Mouse (Mus musculus): ENCODE results near the gene Dapk3. TPM values are rescaled to one million over a fixed set of nuclear protein-coding genes. Genes with fewer than 3 reads are reported as not detected.

Dapk3 gene
- polyA plus RNA-seq, 1 experiment from 2014 or later = 49.0 TPM

- WGBS = 88% methylated on average over 5 of the region's 5 CpGs
- Histone ChIP-seq H3K36me3 (ENCODE audit: control insufficient read depth, insufficient read depth, low read length) (peaks cover 45% of the 10 kb centered on the region), H3K27me3 (replicated peaks; ENCODE audit: control insufficient read depth, insufficient read depth, low read length) (no peaks in the 10 kb centered on the region), H3K9ac (ENCODE audit: low read depth, low read length) (peak within 1 kb of the TSS; percentile 75), H3K4me3 (ENCODE audit: low read length) (peak within 1 kb of the TSS; percentile 76), H3K4me1 (ENCODE audit: control insufficient read depth, insufficient read depth, low read depth, low read length) (peaks cover 14% of the 10 kb centered on the region), H3K4me2 (ENCODE audit: low read length) (peak within 1 kb of the TSS; percentile 69), H3K27ac (ENCODE audit: low read depth, low read length) (peak within 1 kb of the TSS; percentile 93), H3K9me3 (ENCODE audit: control insufficient read depth, low read length) (no peaks in the 10 kb centered on the region)
- no peak for ATAC-seq
Measured at GRCm38 (mm10) chr10:81183805-81184204, 1.0 kb downstream of the Dapk3 start, which contains the start of gene 4930442H23Rik. Gene 4930442H23Rik (minus strand): TSS chr10:81183849.

- H3K4me1 ChIP-seq (ENCODE audit: control insufficient read depth, insufficient read depth, low read depth, low read length) = peaks cover 12% of the 10 kb centered on the region
- H3K27ac ChIP-seq (ENCODE audit: low read depth, low read length) = no peak overlapping the region
- no peak for ATAC-seq
- H3K36me3 ChIP-seq (ENCODE audit: control insufficient read depth, insufficient read depth, low read length) = peaks cover 38% of the 10 kb centered on the region
- no peak overlapping the region for H3K4me3 ChIP-seq (ENCODE audit: low read length)
- WGBS = 73% methylated on average over 4 of the region's 4 CpGs
- no peaks in the 10 kb centered on the region for H3K27me3 ChIP-seq (replicated peaks; ENCODE audit: control insufficient read depth, insufficient read depth, low read length)
- no peaks in the 10 kb centered on the region for H3K9me3 ChIP-seq (ENCODE audit: control insufficient read depth, low read length)
- H3K9ac ChIP-seq (ENCODE audit: low read depth, low read length) = no peak overlapping the region
- H3K4me2 ChIP-seq (ENCODE audit: low read length) = no peak overlapping the region
Measured at GRCm38 (mm10) chr10:81184765-81185164, 2.0 kb downstream of the Dapk3 start.

GRCm38 (mm10) chr10:81187161-81187560 is 4.4 kb downstream of the Dapk3 start:
- Histone ChIP-seq H3K4me3 (ENCODE audit: low read length) (no peak overlapping the region), H3K9me3 (ENCODE audit: control insufficient read depth, low read length) (no peaks in the 10 kb centered on the region), H3K4me2 (ENCODE audit: low read length) (no peak overlapping the region), H3K36me3 (ENCODE audit: control insufficient read depth, insufficient read depth, low read length) (peaks cover 23% of the 10 kb centered on the region), H3K27me3 (replicated peaks; ENCODE audit: control insufficient read depth, insufficient read depth, low read length) (no peaks in the 10 kb centered on the region), H3K9ac (ENCODE audit: low read depth, low read length) (no peak overlapping the region), H3K4me1 (ENCODE audit: control insufficient read depth, insufficient read depth, low read depth, low read length) (peaks cover 15% of the 10 kb centered on the region), H3K27ac (ENCODE audit: low read depth, low read length) (no peak overlapping the region)
- WGBS = 96% methylated on average over 9 of the region's 9 CpGs
- ATAC-seq = no peak

- no peak overlapping the region for H3K27ac ChIP-seq (ENCODE audit: low read depth, low read length)
- no peaks in the 10 kb centered on the region for H3K27me3 ChIP-seq (replicated peaks; ENCODE audit: control insufficient read depth, insufficient read depth, low read length)
- peaks cover 19% of the 10 kb centered on the region for H3K4me1 ChIP-seq (ENCODE audit: control insufficient read depth, insufficient read depth, low read depth, low read length)
- H3K9ac ChIP-seq (ENCODE audit: low read depth, low read length) = no peak overlapping the region
- H3K4me2 ChIP-seq (ENCODE audit: low read length) = no peak overlapping the region
- 78% methylated on average over 26 of the region's 26 CpGs for WGBS
- ATAC-seq = no peak
- H3K4me3 ChIP-seq (ENCODE audit: low read length) = no peak overlapping the region
- no peaks in the 10 kb centered on the region for H3K9me3 ChIP-seq (ENCODE audit: control insufficient read depth, low read length)
- H3K36me3 ChIP-seq (ENCODE audit: control insufficient read depth, insufficient read depth, low read length) = peaks cover 15% of the 10 kb centered on the region
Measured at GRCm38 (mm10) chr10:81189821-81190220, 7.0 kb downstream of the Dapk3 start.

- no peaks in the 10 kb centered on the region for H3K9me3 ChIP-seq (ENCODE audit: control insufficient read depth, low read length)
Measured at GRCm38 (mm10) chr10:81190236-81190911, 7.6 kb downstream of the Dapk3 start.

GRCm38 (mm10) chr10:81190912-81191321 is 8.1 kb downstream of the Dapk3 start:
- H3K4me2 ChIP-seq (ENCODE audit: low read length) = no peak overlapping the region
- no peak overlapping the region for H3K4me3 ChIP-seq (ENCODE audit: low read length)
- WGBS = 67% methylated on average over 6 of the region's 6 CpGs
- no peak for ATAC-seq
- H3K27me3 ChIP-seq (replicated peaks; ENCODE audit: control insufficient read depth, insufficient read depth, low read length) = peaks cover 5% of the 10 kb centered on the region
- H3K9me3 ChIP-seq (ENCODE audit: control insufficient read depth, low read length) = no peaks in the 10 kb centered on the region
- H3K27ac ChIP-seq (ENCODE audit: low read depth, low read length) = no peak overlapping the region
- peaks cover 19% of the 10 kb centered on the region for H3K4me1 ChIP-seq (ENCODE audit: control insufficient read depth, insufficient read depth, low read depth, low read length)
- no peak overlapping the region for H3K9ac ChIP-seq (ENCODE audit: low read depth, low read length)
- peaks cover 11% of the 10 kb centered on the region for H3K36me3 ChIP-seq (ENCODE audit: control insufficient read depth, insufficient read depth, low read length)

More at GRCm38 (mm10) chr10:81190236-81190911, 7.6 kb downstream of the Dapk3 start:
- no peak overlapping the region for H3K4me2 ChIP-seq (ENCODE audit: low read length)
- peaks cover under 1% of the 10 kb centered on the region for H3K27me3 ChIP-seq (replicated peaks; ENCODE audit: control insufficient read depth, insufficient read depth, low read length)
- peaks cover 13% of the 10 kb centered on the region for H3K36me3 ChIP-seq (ENCODE audit: control insufficient read depth, insufficient read depth, low read length)
- 71% methylated on average over 31 of the region's 31 CpGs for WGBS
- ATAC-seq = no peak
- H3K27ac ChIP-seq (ENCODE audit: low read depth, low read length) = no peak overlapping the region
- H3K9ac ChIP-seq (ENCODE audit: low read depth, low read length) = no peak overlapping the region
- H3K4me1 ChIP-seq (ENCODE audit: control insufficient read depth, insufficient read depth, low read depth, low read length) = peaks cover 19% of the 10 kb centered on the region
- H3K4me3 ChIP-seq (ENCODE audit: low read length) = no peak overlapping the region

- 88% methylated on average over 18 of the region's 18 CpGs for WGBS
- H3K27ac ChIP-seq (ENCODE audit: low read depth, low read length) = peak overlapping the region; percentile 98; the same call in 1 of the 2 replicates
- H3K9ac ChIP-seq (ENCODE audit: low read depth, low read length) = no peak overlapping the region
- H3K27me3 ChIP-seq (replicated peaks; ENCODE audit: control insufficient read depth, insufficient read depth, low read length) = peaks cover 11% of the 10 kb centered on the region
- ATAC-seq = no peak
- peaks cover 19% of the 10 kb centered on the region for H3K4me1 ChIP-seq (ENCODE audit: control insufficient read depth, insufficient read depth, low read depth, low read length)
- peak overlapping the region; percentile 75 for H3K4me2 ChIP-seq (ENCODE audit: low read length)
- H3K9me3 ChIP-seq (ENCODE audit: control insufficient read depth, low read length) = no peaks in the 10 kb centered on the region
- H3K36me3 ChIP-seq (ENCODE audit: control insufficient read depth, insufficient read depth, low read length) = peaks cover 11% of the 10 kb centered on the region
- H3K4me3 ChIP-seq (ENCODE audit: low read length) = no peak overlapping the region
Measured at GRCm38 (mm10) chr10:81191342-81191982, 8.7 kb downstream of the Dapk3 start.

GRCm38 (mm10) chr10:81192270-81192967 is 9.6 kb downstream of the Dapk3 start:
- H3K27ac ChIP-seq (ENCODE audit: low read depth, low read length) = peak overlapping the region; percentile 98
- H3K4me2 ChIP-seq (ENCODE audit: low read length) = peak overlapping the region; percentile 75
- H3K9ac ChIP-seq (ENCODE audit: low read depth, low read length) = peak overlapping the region; percentile 85
- H3K4me3 ChIP-seq (ENCODE audit: low read length) = peak overlapping the region; percentile 63
- peaks cover 11% of the 10 kb centered on the region for H3K36me3 ChIP-seq (ENCODE audit: control insufficient read depth, insufficient read depth, low read length)
- WGBS = under 1% methylated on average over 68 of the region's 93 CpGs
- no peaks in the 10 kb centered on the region for H3K9me3 ChIP-seq (ENCODE audit: control insufficient read depth, low read length)
- H3K4me1 ChIP-seq (ENCODE audit: control insufficient read depth, insufficient read depth, low read depth, low read length) = peaks cover 19% of the 10 kb centered on the region
- ATAC-seq = peak; percentile 90
- peaks cover 14% of the 10 kb centered on the region for H3K27me3 ChIP-seq (replicated peaks; ENCODE audit: control insufficient read depth, insufficient read depth, low read length)
